Mouse (Mus musculus): ENCODE results near the gene Atf7ip. TPM values are rescaled to one million over a fixed set of nuclear protein-coding genes. Genes with fewer than 3 reads are reported as not detected.

Gene Atf7ip
- polyA plus RNA-seq, 1 experiment from 2014 or later, result 31.2 TPM

GRCm38 (mm10) chr6:136475171-136475860 is 30.7 kb upstream of the Atf7ip start:
- Histone ChIP-seq H3K36me3 (ENCODE audit: control insufficient read depth, insufficient read depth, low read length) (no peaks in the 10 kb centered on the region), H3K27me3 (replicated peaks; ENCODE audit: control insufficient read depth, insufficient read depth, low read length) (no peaks in the 10 kb centered on the region), H3K4me3 (ENCODE audit: low read depth, low read length) (no peak overlapping the region), H3K9me3 (ENCODE audit: control insufficient read depth, low read length) (no peaks in the 10 kb centered on the region), H3K9ac (ENCODE audit: low read depth, low read length) (no peak overlapping the region), H3K4me1 (replicated peaks; ENCODE audit: control insufficient read depth, insufficient read depth, low read length) (peaks cover 37% of the 10 kb centered on the region), H3K4me2 (no peak overlapping the region), H3K27ac (ENCODE audit: low read depth, low read length) (no peak overlapping the region)
- 60% methylated on average over 6 of the region's 6 CpGs for WGBS
- ATAC-seq (replicated peaks; ENCODE audit: low FRiP score), result no peak
- peak; percentile 23 for DNase-seq (ENCODE audit: low spot score)

DNA sequence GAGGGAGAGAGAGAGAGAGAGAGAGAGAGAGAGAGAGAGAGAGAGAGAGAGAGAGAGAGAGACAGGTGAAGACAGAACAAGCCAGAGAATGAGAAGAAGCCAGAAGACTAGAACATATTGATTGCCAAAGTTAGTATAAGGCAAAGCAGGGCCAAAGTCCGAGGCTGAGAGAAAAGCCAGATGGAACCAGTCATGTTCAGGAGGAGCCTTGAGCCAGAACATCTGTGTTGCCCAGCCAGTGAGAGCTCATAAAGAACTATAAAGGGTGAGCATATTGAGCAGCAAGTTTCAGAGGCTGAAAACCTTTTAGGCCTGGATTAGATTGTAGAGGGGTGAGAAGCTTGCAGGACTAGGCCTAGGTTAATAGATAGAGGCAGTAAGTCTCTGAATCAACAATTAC is 28.1 kb upstream of the Atf7ip start:
- H3K36me3 ChIP-seq (ENCODE audit: control insufficient read depth, insufficient read depth, low read length), result no peaks in the 10 kb centered on the region
- H3K9ac ChIP-seq (ENCODE audit: low read depth, low read length), result no peak overlapping the region
- H3K27ac ChIP-seq (ENCODE audit: low read depth, low read length), result no peak overlapping the region
- DNase-seq (ENCODE audit: low spot score) (no peak), ATAC-seq (replicated peaks; ENCODE audit: low FRiP score) (no peak)
- H3K4me1 ChIP-seq (replicated peaks; ENCODE audit: control insufficient read depth, insufficient read depth, low read length), result peaks cover 18% of the 10 kb centered on the region
- no peaks in the 10 kb centered on the region for H3K27me3 ChIP-seq (replicated peaks; ENCODE audit: control insufficient read depth, insufficient read depth, low read length)
- no peak overlapping the region for H3K4me2 ChIP-seq
- no peak overlapping the region for H3K4me3 ChIP-seq (ENCODE audit: low read depth, low read length)
- 65% methylated on average over 1 of the region's 1 CpGs for WGBS
- H3K9me3 ChIP-seq (ENCODE audit: control insufficient read depth, low read length), result peaks cover 6% of the 10 kb centered on the region; the same call in 1 of the 2 replicates

DNA sequence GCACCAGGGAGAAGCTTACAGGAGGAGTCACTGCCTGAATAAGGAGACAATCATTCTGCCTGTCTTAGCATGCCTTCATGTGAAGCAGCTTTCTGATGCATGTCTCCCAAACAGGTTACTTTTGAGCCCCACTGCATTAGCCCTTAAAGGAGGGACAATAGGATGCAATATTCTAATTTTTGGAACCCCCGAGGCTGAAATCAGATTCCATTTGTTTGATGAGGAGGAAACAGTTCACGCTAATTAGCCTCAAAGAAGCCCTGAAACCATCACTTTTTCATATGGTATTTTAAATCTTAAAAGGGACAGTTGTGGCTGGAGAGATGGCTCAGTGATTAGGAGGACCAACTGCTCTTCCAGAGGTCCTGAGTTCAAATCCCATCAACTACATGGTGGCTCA is 22.4 kb upstream of the Atf7ip start:
- 87% methylated on average over 2 of the region's 2 CpGs for WGBS

GRCm38 (mm10) chr6:136484093-136484492 is 21.9 kb upstream of the Atf7ip start:
- 89% methylated on average over 3 of the region's 3 CpGs for WGBS
- ATAC-seq (replicated peaks; ENCODE audit: low FRiP score) (no peak), DNase-seq (ENCODE audit: low spot score) (no peak)
- Histone ChIP-seq H3K4me1 (replicated peaks; ENCODE audit: control insufficient read depth, insufficient read depth, low read length) (no peaks in the 10 kb centered on the region), H3K36me3 (ENCODE audit: control insufficient read depth, insufficient read depth, low read length) (no peaks in the 10 kb centered on the region), H3K4me3 (ENCODE audit: low read depth, low read length) (no peak overlapping the region), H3K4me2 (no peak overlapping the region), H3K27ac (ENCODE audit: low read depth, low read length) (no peak overlapping the region), H3K9ac (ENCODE audit: low read depth, low read length) (no peak overlapping the region), H3K27me3 (replicated peaks; ENCODE audit: control insufficient read depth, insufficient read depth, low read length) (no peaks in the 10 kb centered on the region), H3K9me3 (ENCODE audit: control insufficient read depth, low read length) (peaks cover 6% of the 10 kb centered on the region; the same call in 1 of the 2 replicates)

More for the DNA sequence above, 22.4 kb upstream of the Atf7ip start:
- Histone ChIP-seq H3K27me3 (replicated peaks; ENCODE audit: control insufficient read depth, insufficient read depth, low read length) (no peaks in the 10 kb centered on the region), H3K9ac (ENCODE audit: low read depth, low read length) (no peak overlapping the region), H3K36me3 (ENCODE audit: control insufficient read depth, insufficient read depth, low read length) (no peaks in the 10 kb centered on the region), H3K4me1 (replicated peaks; ENCODE audit: control insufficient read depth, insufficient read depth, low read length) (no peaks in the 10 kb centered on the region), H3K27ac (ENCODE audit: low read depth, low read length) (no peak overlapping the region), H3K4me2 (no peak overlapping the region), H3K9me3 (ENCODE audit: control insufficient read depth, low read length) (peaks cover 6% of the 10 kb centered on the region; the same call in 1 of the 2 replicates), H3K4me3 (ENCODE audit: low read depth, low read length) (no peak overlapping the region)
- DNase-seq (ENCODE audit: low spot score) (no peak), ATAC-seq (replicated peaks; ENCODE audit: low FRiP score) (no peak)

DNA sequence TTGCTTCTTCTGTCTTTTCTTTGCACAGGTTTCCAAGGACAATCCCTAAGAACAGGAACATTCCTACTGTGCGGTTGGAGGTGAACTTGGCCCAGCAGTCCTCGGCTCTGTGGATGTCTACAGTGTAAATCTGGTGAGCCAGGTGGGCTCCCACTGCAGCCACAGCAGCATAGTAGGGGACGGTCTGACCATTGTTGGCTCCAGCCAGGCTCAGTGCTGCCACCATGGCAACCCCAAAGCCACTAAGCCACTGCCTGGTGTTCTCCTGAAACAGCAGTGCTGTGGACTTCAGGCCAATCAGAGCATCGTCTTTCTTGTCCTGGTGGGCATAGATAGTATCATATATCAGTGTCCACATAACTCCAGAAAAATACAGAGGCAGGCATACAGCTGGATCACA is 19.8 kb upstream of the Atf7ip start:
- no peak for ATAC-seq (replicated peaks; ENCODE audit: low FRiP score)
- no peak overlapping the region for H3K4me2 ChIP-seq

DNA sequence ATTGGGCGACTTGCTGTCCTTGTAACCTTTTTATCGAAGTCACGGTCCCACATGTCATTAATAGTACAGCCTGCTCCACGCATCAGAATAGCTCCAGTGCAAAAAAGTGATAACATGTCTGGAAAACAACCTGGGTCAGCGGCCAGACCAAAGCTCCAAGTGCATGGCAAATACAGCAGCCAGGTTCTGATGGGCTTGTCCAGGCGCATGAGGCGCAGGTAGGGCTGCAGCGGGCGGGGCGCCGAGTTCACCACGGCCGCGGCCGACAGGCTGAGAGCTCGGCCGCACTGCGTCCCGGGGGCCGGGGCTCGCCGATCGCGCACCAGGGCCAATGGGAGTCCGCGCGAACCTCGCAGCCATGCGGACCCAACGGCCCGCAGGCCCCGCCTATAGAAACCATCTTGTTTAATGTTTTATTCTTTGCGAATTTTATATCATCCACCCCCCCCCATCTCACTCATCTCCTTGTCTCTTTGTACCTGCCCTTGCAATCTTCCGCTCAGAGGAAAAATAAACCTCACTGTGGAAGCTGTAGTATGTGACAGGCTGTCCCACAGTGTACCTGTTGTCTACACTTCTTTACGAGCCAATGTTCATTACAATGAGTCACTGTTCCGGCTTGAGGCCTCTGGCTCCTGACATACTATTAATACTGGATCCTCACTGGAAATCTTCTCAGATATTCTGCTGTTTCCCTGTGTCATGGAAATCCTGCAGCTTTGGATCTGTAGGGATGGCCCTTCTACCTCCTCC is 19.0 kb upstream of the Atf7ip start:
- H3K4me3 ChIP-seq (ENCODE audit: low read depth, low read length), result no peak overlapping the region
- no peak; the same call in 1 of the 2 replicates for ATAC-seq (replicated peaks; ENCODE audit: low FRiP score)
- no peak overlapping the region for H3K27ac ChIP-seq (ENCODE audit: low read depth, low read length)

More for the DNA sequence above, 19.8 kb upstream of the Atf7ip start:
- no peaks in the 10 kb centered on the region for H3K36me3 ChIP-seq (ENCODE audit: control insufficient read depth, insufficient read depth, low read length)
- 73% methylated on average over 4 of the region's 4 CpGs for WGBS
- no peak overlapping the region for H3K9ac ChIP-seq (ENCODE audit: low read depth, low read length)
- peak; percentile 29 for DNase-seq (ENCODE audit: low spot score)
- H3K4me3 ChIP-seq (ENCODE audit: low read depth, low read length), result no peak overlapping the region
- no peaks in the 10 kb centered on the region for H3K4me1 ChIP-seq (replicated peaks; ENCODE audit: control insufficient read depth, insufficient read depth, low read length)
- H3K27ac ChIP-seq (ENCODE audit: low read depth, low read length), result no peak overlapping the region
- no peaks in the 10 kb centered on the region for H3K27me3 ChIP-seq (replicated peaks; ENCODE audit: control insufficient read depth, insufficient read depth, low read length)
- 0 out of 2 replicates have a peak, but pooled peaks cover 2% of the 10 kb centered on the region for H3K9me3 ChIP-seq (ENCODE audit: control insufficient read depth, low read length)

DNA sequence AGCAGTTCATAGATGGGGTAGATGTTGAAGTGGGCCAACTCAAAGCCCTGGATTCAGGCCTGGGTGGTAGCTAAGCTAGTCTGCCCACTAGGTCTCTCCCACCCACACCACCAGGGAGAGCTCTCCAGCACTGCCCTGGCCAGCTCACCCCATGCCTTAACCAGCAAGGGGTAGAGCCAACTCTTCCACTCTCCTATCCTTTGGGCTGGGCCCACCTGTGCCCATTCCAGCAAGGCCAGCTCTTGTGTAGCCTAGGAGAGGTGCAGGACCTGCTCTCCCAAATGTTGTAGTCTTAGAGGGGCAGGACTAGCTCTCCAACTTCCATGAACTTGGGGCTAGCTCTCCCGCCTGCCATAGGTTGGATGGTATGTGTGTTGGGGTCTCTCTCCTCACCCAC is 18.4 kb upstream of the Atf7ip start:
- DNase-seq (ENCODE audit: low spot score), result no peak
- Histone ChIP-seq H3K9me3 (ENCODE audit: control insufficient read depth, low read length) (no peaks in the 10 kb centered on the region), H3K27me3 (replicated peaks; ENCODE audit: control insufficient read depth, insufficient read depth, low read length) (no peaks in the 10 kb centered on the region), H3K4me2 (no peak overlapping the region), H3K9ac (ENCODE audit: low read depth, low read length) (no peak overlapping the region), H3K27ac (ENCODE audit: low read depth, low read length) (no peak overlapping the region), H3K4me3 (ENCODE audit: low read depth, low read length) (no peak overlapping the region), H3K4me1 (replicated peaks; ENCODE audit: control insufficient read depth, insufficient read depth, low read length) (no peaks in the 10 kb centered on the region), H3K36me3 (ENCODE audit: control insufficient read depth, insufficient read depth, low read length) (no peaks in the 10 kb centered on the region)
- ATAC-seq (replicated peaks; ENCODE audit: low FRiP score), result no peak; the same call in 1 of the 2 replicates
- 76% methylated on average over 1 of the region's 1 CpGs for WGBS

More for the DNA sequence above, 19.0 kb upstream of the Atf7ip start:
- no peaks in the 10 kb centered on the region for H3K9me3 ChIP-seq (ENCODE audit: control insufficient read depth, low read length)
- 54% methylated on average over 36 of the region's 36 CpGs for WGBS
- no peaks in the 10 kb centered on the region for H3K4me1 ChIP-seq (replicated peaks; ENCODE audit: control insufficient read depth, insufficient read depth, low read length)
- no peak overlapping the region for H3K9ac ChIP-seq (ENCODE audit: low read depth, low read length)
- no peaks in the 10 kb centered on the region for H3K27me3 ChIP-seq (replicated peaks; ENCODE audit: control insufficient read depth, insufficient read depth, low read length)
- H3K4me2 ChIP-seq, result peak overlapping the region; percentile 46
- peak; percentile 30 for DNase-seq (ENCODE audit: low spot score)
- H3K36me3 ChIP-seq (ENCODE audit: control insufficient read depth, insufficient read depth, low read length), result no peaks in the 10 kb centered on the region

GRCm38 (mm10) chr6:136489899-136490298 is 16.1 kb upstream of the Atf7ip start:
- H3K4me3 ChIP-seq (ENCODE audit: low read depth, low read length), result no peak overlapping the region

More at GRCm38 (mm10) chr6:136489899-136490298, 16.1 kb upstream of the Atf7ip start:
- Histone ChIP-seq H3K9me3 (ENCODE audit: control insufficient read depth, low read length) (no peaks in the 10 kb centered on the region), H3K4me2 (no peak overlapping the region), H3K27ac (ENCODE audit: low read depth, low read length) (no peak overlapping the region), H3K9ac (ENCODE audit: low read depth, low read length) (no peak overlapping the region), H3K36me3 (ENCODE audit: control insufficient read depth, insufficient read depth, low read length) (no peaks in the 10 kb centered on the region), H3K27me3 (replicated peaks; ENCODE audit: control insufficient read depth, insufficient read depth, low read length) (no peaks in the 10 kb centered on the region), H3K4me1 (replicated peaks; ENCODE audit: control insufficient read depth, insufficient read depth, low read length) (no peaks in the 10 kb centered on the region)
- DNase-seq (ENCODE audit: low spot score) (no peak), ATAC-seq (replicated peaks; ENCODE audit: low FRiP score) (no peak)
- 71% methylated on average over 3 of the region's 3 CpGs for WGBS
